ENCODE assay signal across 16 mouse cellular contexts in genomic region chr2:50524838-50525615, GRCm38 (mm10).
"Had no signal": no experiment of that assay in that cellular context is flagged by ENCODE, and none has a peak within 500 bp of the region (broad histone marks: within the 10 kb centered on the region; RNA-seq: fewer than 3 reads in every experiment).

No protein-coding gene starts in this region.

- H3K27ac ChIP-seq: kidney, postnatal 0 days; layer of hippocampus, adult 2 months; liver, embryonic 13.5 days; midbrain, embryonic 12.5 days; neural tube, embryonic 13.5 days; stomach, embryonic 15.5 days had no signal

- H3K36me3 ChIP-seq: liver, embryonic 13.5 days; midbrain, embryonic 12.5 days; neural tube, embryonic 13.5 days; stomach, embryonic 15.5 days had no signal

- H3K4me1 ChIP-seq: liver, embryonic 13.5 days; stomach, embryonic 15.5 days had no signal

- H3K27me3 ChIP-seq: liver, embryonic 13.5 days; midbrain, embryonic 12.5 days; neural tube, embryonic 13.5 days; stomach, embryonic 15.5 days had no signal

- ATAC-seq: midbrain, embryonic 16.5 days had no signal

- DNase-seq: kidney, postnatal 25 days; layer of hippocampus, adult 9-11 months; liver, embryonic 13.5 days; lung, adult 2 months; lung, postnatal 14 days; lung, postnatal 4 days; retina, postnatal 1 day; right cerebral cortex, postnatal 25 days; spleen, adult 18-20 months had no signal

- H3K4me2 ChIP-seq: liver, embryonic 13.5 days; midbrain, embryonic 12.5 days; neural tube, embryonic 13.5 days; stomach, embryonic 15.5 days had no signal

- H3K4me3 ChIP-seq: layer of hippocampus, adult 2 months; liver, embryonic 13.5 days; midbrain, embryonic 12.5 days; myocyte; neural tube, embryonic 13.5 days; stomach, embryonic 15.5 days had no signal

- H3K9me3 ChIP-seq: liver, embryonic 13.5 days; midbrain, embryonic 12.5 days; neural tube, embryonic 13.5 days; stomach, embryonic 15.5 days had no signal

- H3K9ac ChIP-seq: liver, embryonic 13.5 days; midbrain, embryonic 12.5 days; neural tube, embryonic 13.5 days; stomach, embryonic 15.5 days had no signal
